Mouse (Mus musculus): ENCODE data around the gene Fbxo10. TPM values are rescaled to one million over a fixed set of nuclear protein-coding genes. Genes with fewer than 3 reads are reported as not detected.
"Not testable (repeated sequence)": the region's sequence is repeated elsewhere in the genome, so short reads cannot be mapped to it uniquely, and the experiment has no call there.

Gene Fbxo10
- polyA plus RNA-seq, 1 experiment from 2014 or later: 20.0 TPM

- Histone ChIP-seq H3K36me3 (peaks cover 42% of the 10 kb centered on the region), H3K4me2 (no peak overlapping the region), H3K4me3 (no peak overlapping the region), H3K9me3 (no peaks in the 10 kb centered on the region), H3K4me1 (peaks cover 6% of the 10 kb centered on the region), H3K27me3 (no peaks in the 10 kb centered on the region), H3K27ac (no peak overlapping the region), H3K9ac (no peak overlapping the region)
- no peak for ATAC-seq (ENCODE audit: insufficient number of reproducible peaks, insufficient read depth, low FRiP score, low TSS enrichment, low read depth)
- WGBS: 89% methylated on average over 18 of the region's 18 CpGs
Observed at GRCm38 (mm10) chr4:44994776-44995175, 89.6 kb downstream of the Fbxo10 start.

GRCm38 (mm10) chr4:44993847-44994246 lies 90.6 kb downstream of the Fbxo10 start:
- WGBS: 90% methylated on average over 9 of the region's 9 CpGs
- Histone ChIP-seq H3K9me3 (no peaks in the 10 kb centered on the region), H3K4me3 (no peak overlapping the region), H3K36me3 (peaks cover 52% of the 10 kb centered on the region), H3K27me3 (no peaks in the 10 kb centered on the region), H3K4me1 (no peaks in the 10 kb centered on the region), H3K9ac (no peak overlapping the region), H3K4me2 (no peak overlapping the region), H3K27ac (no peak overlapping the region)
- no peak for ATAC-seq (ENCODE audit: insufficient number of reproducible peaks, insufficient read depth, low FRiP score, low TSS enrichment, low read depth)

- 87% methylated on average over 14 of the region's 14 CpGs for WGBS
- H3K9ac ChIP-seq; H3K4me3 ChIP-seq; H3K4me2 ChIP-seq; H3K4me1 ChIP-seq; H3K27me3 ChIP-seq; H3K27ac ChIP-seq; ATAC-seq (ENCODE audit: insufficient number of reproducible peaks, insufficient read depth, low FRiP score, low TSS enrichment, low read depth); H3K9me3 ChIP-seq: not testable (repeated sequence)
- H3K36me3 ChIP-seq: peaks cover 58% of the 10 kb centered on the region
Observed at GRCm38 (mm10) chr4:44993179-44993578, 91.2 kb downstream of the Fbxo10 start.

GRCm38 (mm10) chr4:44992330-44992729 lies 92.1 kb downstream of the Fbxo10 start:
- H3K4me1 ChIP-seq; H3K9ac ChIP-seq; H3K27me3 ChIP-seq; H3K4me3 ChIP-seq; H3K9me3 ChIP-seq; H3K4me2 ChIP-seq; ATAC-seq (ENCODE audit: insufficient number of reproducible peaks, insufficient read depth, low FRiP score, low TSS enrichment, low read depth); H3K27ac ChIP-seq: not testable (repeated sequence)
- WGBS: 89% methylated on average over 11 of the region's 11 CpGs
- H3K36me3 ChIP-seq: peaks cover 67% of the 10 kb centered on the region

GRCm38 (mm10) chr4:44990560-44990959 lies 93.8 kb downstream of the Fbxo10 start:
- WGBS: 87% methylated on average over 5 of the region's 5 CpGs
- H3K4me2 ChIP-seq: no peak overlapping the region
- H3K4me3 ChIP-seq: no peak overlapping the region
- no peak for ATAC-seq (ENCODE audit: insufficient number of reproducible peaks, insufficient read depth, low FRiP score, low TSS enrichment, low read depth)
- H3K4me1 ChIP-seq: no peaks in the 10 kb centered on the region
- H3K27me3 ChIP-seq: no peaks in the 10 kb centered on the region
- H3K9me3 ChIP-seq: no peaks in the 10 kb centered on the region
- H3K36me3 ChIP-seq: peaks cover 83% of the 10 kb centered on the region
- H3K9ac ChIP-seq: no peak overlapping the region
- no peak overlapping the region for H3K27ac ChIP-seq

Other genes with a start within 250 kb of the Fbxo10 start
- gene Grhpr, start 103.2 kb downstream of the Fbxo10 start, polyA plus RNA-seq (2015; fragmentation: Nextera tagmentation; extraction: Ambion mirVana): 47.1 and 53.2 TPM in 2 replicates
- 28.8 and 29.2 TPM in 2 replicates for gene Zbtb5, start 72.2 kb downstream of the Fbxo10 start, polyA plus RNA-seq (2015; fragmentation: Nextera tagmentation; extraction: Ambion mirVana)
- 38.8 and 48.9 TPM in 2 replicates for gene Polr1e, start 66.0 kb downstream of the Fbxo10 start, polyA plus RNA-seq (2015; fragmentation: Nextera tagmentation; extraction: Ambion mirVana)
- gene Tomm5, start 23.5 kb upstream of the Fbxo10 start, polyA plus RNA-seq (2015; fragmentation: Nextera tagmentation; extraction: Ambion mirVana): 209 and 224 TPM in 2 replicates
- gene Frmpd1, start 100.3 kb upstream of the Fbxo10 start, polyA plus RNA-seq (2015; fragmentation: Nextera tagmentation; extraction: Ambion mirVana): 2.0 and 2.6 TPM in 2 replicates
- gene Trmt10b, start 212.5 kb upstream of the Fbxo10 start, polyA plus RNA-seq (2015; fragmentation: Nextera tagmentation; extraction: Ambion mirVana): 17.8 and 19.9 TPM in 2 replicates

All from embryonic facial prominence, embryonic 13.5 days (tissue).